Mouse (Mus musculus): ENCODE results near the gene Tmem161b. TPM values are rescaled to one million over a fixed set of nuclear protein-coding genes. Genes with fewer than 3 reads are reported as not detected.

Gene Tmem161b
- polyA plus RNA-seq, 1 experiment from 2014 or later: 27.3 TPM

DNA sequence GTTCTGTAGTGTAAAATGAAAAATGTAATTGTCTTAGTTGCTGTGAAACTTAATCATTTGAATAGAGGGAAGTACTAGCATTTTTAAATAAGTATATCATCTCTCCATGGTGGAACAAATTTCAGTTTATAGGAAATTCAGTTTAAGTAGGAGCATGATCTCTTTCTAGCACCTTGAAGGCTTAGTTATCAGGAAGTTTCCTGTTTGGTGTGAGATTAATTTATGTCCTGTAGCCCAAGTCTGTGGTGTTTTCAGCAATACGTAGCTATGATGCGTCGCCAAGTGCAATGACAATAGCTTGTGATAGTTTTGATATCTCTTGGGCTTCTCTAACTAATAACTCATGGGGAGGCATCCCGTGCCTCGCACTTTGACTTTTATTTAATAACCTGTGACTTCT lies 54.1 kb downstream of the Tmem161b start:
- H3K9me3 ChIP-seq: no peaks in the 10 kb centered on the region
- ATAC-seq (ENCODE audit: low FRiP score, low read depth): no peak
- H3K4me1 ChIP-seq (replicated peaks): no peaks in the 10 kb centered on the region

DNA sequence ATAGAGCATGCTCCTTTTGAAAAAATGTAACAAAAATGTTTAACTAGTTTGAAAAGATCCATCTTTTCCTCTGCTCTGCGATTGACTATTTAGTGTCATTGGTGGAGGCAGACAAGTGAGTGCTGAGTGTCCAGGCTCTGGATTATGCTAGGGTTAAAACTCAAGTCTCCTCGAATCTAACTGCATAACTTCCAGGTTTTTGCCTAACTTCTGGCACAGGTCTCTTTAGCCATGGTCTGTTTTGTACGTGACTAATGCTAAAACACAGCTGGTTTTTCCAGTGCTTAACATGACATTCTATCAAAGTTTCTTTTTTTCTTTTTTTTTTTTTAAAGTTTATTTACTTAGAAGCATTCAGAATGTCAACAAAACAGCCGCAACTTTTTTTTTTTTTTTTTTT lies 58.3 kb downstream of the Tmem161b start:
- 89% methylated on average over 4 of the region's 4 CpGs for WGBS

More for the DNA sequence above, 54.1 kb downstream of the Tmem161b start:
- Histone ChIP-seq H3K4me3 (no peak overlapping the region), H3K4me2 (no peak overlapping the region), H3K27me3 (no peaks in the 10 kb centered on the region), H3K27ac (replicated peaks) (no peak overlapping the region), H3K36me3 (peaks cover 8% of the 10 kb centered on the region; the same call in 1 of the 2 replicates), H3K9ac (no peak overlapping the region)
- WGBS: 94% methylated on average over 5 of the region's 5 CpGs

GRCm38 (mm10) chr13:84282966-84283365 lies 60.9 kb downstream of the Tmem161b start:
- Histone ChIP-seq H3K27ac (replicated peaks) (no peak overlapping the region), H3K9me3 (no peaks in the 10 kb centered on the region), H3K4me1 (replicated peaks) (peaks cover 9% of the 10 kb centered on the region; the same call in 1 of the 2 replicates), H3K27me3 (no peaks in the 10 kb centered on the region), H3K36me3 (peaks cover 7% of the 10 kb centered on the region), H3K9ac (no peak overlapping the region), H3K4me3 (no peak overlapping the region), H3K4me2 (no peak overlapping the region)
- no peak for ATAC-seq (ENCODE audit: low FRiP score, low read depth)

More for the DNA sequence above, 58.3 kb downstream of the Tmem161b start:
- Histone ChIP-seq H3K9me3 (no peaks in the 10 kb centered on the region), H3K4me1 (replicated peaks) (peaks cover 6% of the 10 kb centered on the region; the same call in 1 of the 2 replicates), H3K27ac (replicated peaks) (no peak overlapping the region), H3K4me2 (no peak overlapping the region), H3K4me3 (no peak overlapping the region), H3K27me3 (no peaks in the 10 kb centered on the region), H3K36me3 (peaks cover 6% of the 10 kb centered on the region; the same call in 1 of the 2 replicates), H3K9ac (no peak overlapping the region)
- ATAC-seq (ENCODE audit: low FRiP score, low read depth): no peak

DNA sequence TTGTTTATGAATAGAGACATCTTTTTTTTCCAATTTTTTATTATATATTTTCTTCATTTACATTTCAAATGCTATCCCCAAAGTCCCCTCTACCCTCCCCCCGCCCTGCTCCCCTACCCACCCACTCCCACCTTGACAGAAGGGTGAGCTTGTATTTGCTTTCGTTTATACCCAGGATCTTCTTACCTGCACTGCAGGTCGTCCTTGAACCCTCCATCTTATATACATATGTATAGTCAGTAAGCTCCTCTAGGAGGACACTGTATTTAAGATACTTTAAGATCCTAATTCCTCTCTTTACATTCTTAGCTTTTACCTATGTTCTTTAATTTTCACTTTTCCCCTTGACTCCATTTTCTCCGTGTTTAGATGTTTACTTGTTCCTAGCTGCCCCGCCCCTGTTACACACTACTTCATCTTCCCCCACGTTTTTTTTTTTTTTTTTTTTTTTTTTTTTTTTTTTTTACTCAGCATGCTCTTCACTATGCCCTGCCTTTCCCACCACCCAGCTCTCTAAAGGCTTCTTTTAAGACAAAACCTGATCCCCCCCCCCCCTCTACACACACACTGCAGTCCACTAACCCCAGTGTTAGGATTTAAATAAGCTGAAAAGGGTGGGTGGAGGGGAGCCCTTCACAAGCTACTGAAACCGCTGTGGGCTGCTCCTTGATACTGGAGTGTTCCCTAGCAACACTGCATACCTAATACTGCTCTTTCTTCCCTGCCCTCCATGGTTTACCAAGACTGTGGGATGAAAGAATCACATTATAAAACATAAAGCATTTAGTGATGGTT lies 62.9 kb downstream of the Tmem161b start:
- H3K36me3 ChIP-seq: peaks cover 14% of the 10 kb centered on the region
- no peaks in the 10 kb centered on the region for H3K9me3 ChIP-seq
- peaks cover 9% of the 10 kb centered on the region; the same call in 1 of the 2 replicates for H3K4me1 ChIP-seq (replicated peaks)
- ATAC-seq (ENCODE audit: low FRiP score, low read depth): peak; percentile 96
- no peak overlapping the region for H3K9ac ChIP-seq
- no peaks in the 10 kb centered on the region for H3K27me3 ChIP-seq
- peak overlapping the region; percentile 73 for H3K27ac ChIP-seq (replicated peaks)
- 15% methylated on average over 7 of the region's 7 CpGs for WGBS
- no peak overlapping the region for H3K4me3 ChIP-seq
- H3K4me2 ChIP-seq: peak overlapping the region; percentile 27

DNA sequence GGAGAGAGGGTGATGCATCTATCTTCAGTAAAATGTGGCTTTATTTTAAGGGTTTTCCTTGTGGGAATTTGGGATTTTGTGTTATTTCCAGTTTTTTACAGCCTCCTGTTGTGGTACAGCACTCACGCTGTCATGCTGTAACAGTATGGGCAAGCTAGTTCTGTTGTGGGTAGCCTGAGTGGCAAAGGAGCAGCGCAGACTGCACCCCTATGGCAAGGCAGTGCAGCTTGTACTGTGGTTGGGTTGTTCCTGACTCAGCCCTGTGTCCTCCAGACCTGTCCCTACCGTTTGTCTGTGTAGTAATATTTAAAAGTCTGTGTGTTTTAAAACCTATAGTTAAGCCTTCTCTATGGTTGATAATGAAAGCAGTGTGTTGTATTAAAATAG lies 63.5 kb downstream of the Tmem161b start:
- H3K4me2 ChIP-seq: peak overlapping the region; percentile 27
- peaks cover 16% of the 10 kb centered on the region for H3K36me3 ChIP-seq
- no peak overlapping the region for H3K4me3 ChIP-seq
- H3K4me1 ChIP-seq (replicated peaks): peaks cover 9% of the 10 kb centered on the region; the same call in 1 of the 2 replicates
- peak overlapping the region; percentile 73 for H3K27ac ChIP-seq (replicated peaks)
- peak; percentile 94 for ATAC-seq (ENCODE audit: low FRiP score, low read depth)
- WGBS: 20% methylated on average over 3 of the region's 3 CpGs
- H3K9me3 ChIP-seq: no peaks in the 10 kb centered on the region
- H3K9ac ChIP-seq: no peak overlapping the region
- no peaks in the 10 kb centered on the region for H3K27me3 ChIP-seq

GRCm38 (mm10) chr13:84299445-84300053 lies 77.5 kb downstream of the Tmem161b start:
- H3K9ac ChIP-seq: no peak overlapping the region
- peaks cover 33% of the 10 kb centered on the region for H3K36me3 ChIP-seq
- H3K4me1 ChIP-seq (replicated peaks): no peaks in the 10 kb centered on the region
- no peak overlapping the region for H3K4me3 ChIP-seq
- WGBS: 84% methylated on average over 2 of the region's 2 CpGs
- H3K9me3 ChIP-seq: no peaks in the 10 kb centered on the region
- H3K4me2 ChIP-seq: no peak overlapping the region
- H3K27ac ChIP-seq (replicated peaks): no peak overlapping the region
- ATAC-seq (ENCODE audit: low FRiP score, low read depth): no peak
- H3K27me3 ChIP-seq: no peaks in the 10 kb centered on the region

DNA sequence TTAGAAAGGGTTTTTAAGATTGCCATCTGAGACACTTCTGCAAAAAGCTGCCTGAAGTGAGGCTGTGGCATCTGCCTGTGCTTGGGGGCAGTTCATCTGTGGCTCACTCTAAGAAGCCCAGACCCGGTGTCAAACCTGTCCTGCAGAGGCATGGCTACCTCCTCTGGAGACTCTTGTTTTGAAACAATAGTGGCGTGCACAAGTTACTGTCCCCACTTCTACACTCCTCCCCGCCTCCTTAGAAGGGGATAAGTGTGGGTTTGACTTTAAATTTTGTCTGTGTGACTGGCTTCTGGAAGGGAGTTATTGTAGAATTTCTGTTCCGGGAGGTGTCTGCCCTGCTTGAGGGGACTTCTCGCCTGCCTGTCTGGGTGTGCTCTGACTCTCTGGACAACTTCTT lies 121.2 kb downstream of the Tmem161b start:
- Histone ChIP-seq H3K4me2 (peak overlapping the region; percentile 91; the same call in 1 of the 2 replicates), H3K27me3 (no peaks in the 10 kb centered on the region), H3K4me3 (no peak overlapping the region), H3K4me1 (replicated peaks) (peaks cover 36% of the 10 kb centered on the region), H3K9ac (no peak overlapping the region), H3K9me3 (no peaks in the 10 kb centered on the region), H3K36me3 (no peaks in the 10 kb centered on the region), H3K27ac (replicated peaks) (peak overlapping the region; percentile 99)
- 22% methylated on average over 5 of the region's 5 CpGs for WGBS
- ATAC-seq (ENCODE audit: low FRiP score, low read depth): no peak

DNA sequence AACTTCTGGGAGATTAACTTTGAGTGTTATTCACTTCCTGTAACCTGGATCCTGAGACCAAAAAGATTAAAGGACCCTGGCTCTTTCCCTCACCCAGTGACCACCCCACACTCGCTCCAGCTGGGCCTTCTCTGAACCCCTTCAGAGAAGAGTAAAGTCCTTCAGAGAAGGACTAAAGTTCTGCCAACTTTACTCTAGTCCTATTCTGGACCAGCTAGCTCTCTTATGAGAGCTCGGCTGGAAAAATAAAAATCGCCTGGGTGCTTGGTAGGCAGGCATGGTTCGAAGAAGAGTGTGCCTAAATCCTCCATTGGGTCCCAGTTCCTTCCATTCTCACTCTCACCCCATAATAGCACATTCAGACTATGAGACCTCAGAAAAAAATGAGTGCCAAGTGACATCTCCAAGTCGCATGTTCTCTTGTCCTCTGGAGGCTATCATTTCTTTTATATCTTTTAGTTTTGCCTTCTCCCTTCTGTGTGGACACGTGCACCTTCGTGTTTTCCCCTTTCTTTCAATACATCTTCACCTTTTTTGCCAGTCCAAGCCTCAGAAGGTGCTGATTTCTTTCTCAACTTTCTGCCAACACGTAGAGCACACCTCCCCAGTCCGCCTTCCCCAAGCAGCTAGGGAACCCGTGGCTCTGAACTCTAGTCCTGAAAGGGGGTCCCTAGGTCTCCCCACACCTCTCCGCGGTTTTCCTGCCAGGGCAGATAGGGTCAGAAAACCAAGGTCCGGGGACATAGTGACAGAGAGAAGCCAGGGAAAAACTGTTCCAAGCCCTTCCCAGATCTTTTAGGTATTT lies 121.8 kb downstream of the Tmem161b start:
- 9% methylated on average over 13 of the region's 13 CpGs for WGBS
- no peak overlapping the region for H3K4me3 ChIP-seq
- H3K36me3 ChIP-seq: no peaks in the 10 kb centered on the region
- no peak for ATAC-seq (ENCODE audit: low FRiP score, low read depth)
- peak overlapping the region; percentile 99 for H3K27ac ChIP-seq (replicated peaks)
- H3K27me3 ChIP-seq: no peaks in the 10 kb centered on the region
- no peaks in the 10 kb centered on the region for H3K9me3 ChIP-seq
- H3K4me2 ChIP-seq: peak overlapping the region; percentile 91
- H3K9ac ChIP-seq: peak overlapping the region; percentile 57
- H3K4me1 ChIP-seq (replicated peaks): peaks cover 36% of the 10 kb centered on the region

- Histone ChIP-seq H3K4me1 (replicated peaks) (peaks cover 37% of the 10 kb centered on the region), H3K9ac (peak overlapping the region; percentile 57), H3K4me2 (peak overlapping the region; percentile 91), H3K9me3 (no peaks in the 10 kb centered on the region), H3K36me3 (no peaks in the 10 kb centered on the region), H3K4me3 (no peak overlapping the region), H3K27me3 (no peaks in the 10 kb centered on the region), H3K27ac (replicated peaks) (peak overlapping the region; percentile 99)
- WGBS: 15% methylated on average over 7 of the region's 7 CpGs
- ATAC-seq (ENCODE audit: low FRiP score, low read depth): no peak
Observed at GRCm38 (mm10) chr13:84344711-84345110, 122.6 kb downstream of the Tmem161b start.

- peak overlapping the region; percentile 91 for H3K4me2 ChIP-seq
- WGBS: 7% methylated on average over 8 of the region's 8 CpGs
- peak overlapping the region; percentile 99 for H3K27ac ChIP-seq (replicated peaks)
- no peaks in the 10 kb centered on the region for H3K9me3 ChIP-seq
- peaks cover 41% of the 10 kb centered on the region for H3K4me1 ChIP-seq (replicated peaks)
- no peak for ATAC-seq (ENCODE audit: low FRiP score, low read depth)
- H3K9ac ChIP-seq: peak overlapping the region; percentile 57
- H3K27me3 ChIP-seq: no peaks in the 10 kb centered on the region
- H3K36me3 ChIP-seq: no peaks in the 10 kb centered on the region
- H3K4me3 ChIP-seq: 0 out of 2 replicates have a peak overlapping the region, but pooled peaks have one; percentile 10
Observed at GRCm38 (mm10) chr13:84345114-84345513, 123.0 kb downstream of the Tmem161b start.
